Mouse (Mus musculus): ENCODE measurements around the gene Bmp2. TPM values are rescaled to one million over a fixed set of nuclear protein-coding genes. Genes with fewer than 3 reads are reported as not detected.

The Bmp2 gene
- not detected for polyA plus RNA-seq (2017; shearing (Covaris generic))

- ATAC-seq, result no peak
Observed at GRCm38 (mm10) chr2:133552031-133552841, at the start of gene Bmp2. Gene Bmp2 (plus strand): TSS chr2:133552159.

DNA sequence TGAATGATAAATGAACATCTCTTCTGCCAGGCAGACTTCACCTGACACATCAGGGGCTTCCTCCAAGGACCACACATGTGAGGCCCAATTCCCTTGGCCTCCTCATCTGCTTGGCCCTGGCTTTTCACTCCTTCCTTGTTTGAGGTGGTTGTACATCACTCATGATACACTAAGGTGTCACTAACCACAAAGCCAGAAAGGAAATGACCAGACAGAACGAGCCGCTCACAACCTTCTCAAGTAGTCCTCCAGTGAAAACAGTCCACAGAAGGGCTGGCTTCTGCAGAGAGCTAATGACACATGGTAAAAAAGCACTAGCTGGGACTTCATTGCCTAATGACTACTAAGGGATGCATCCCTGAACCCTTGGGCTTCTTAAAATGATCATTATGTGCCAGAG lies 46.3 kb upstream of the Bmp2 start:
- no peak for ATAC-seq

- ATAC-seq, result no peak
Observed at GRCm38 (mm10) chr2:133507045-133507444, 44.9 kb upstream of the Bmp2 start.

GRCm38 (mm10) chr2:133509141-133509540 lies 42.8 kb upstream of the Bmp2 start:
- no peak for ATAC-seq

GRCm38 (mm10) chr2:133511011-133511779 lies 40.8 kb upstream of the Bmp2 start:
- no peak for ATAC-seq

GRCm38 (mm10) chr2:133516331-133517046 lies 35.5 kb upstream of the Bmp2 start:
- no peak for ATAC-seq

GRCm38 (mm10) chr2:133517867-133518266 lies 34.1 kb upstream of the Bmp2 start:
- ATAC-seq, result no peak

DNA sequence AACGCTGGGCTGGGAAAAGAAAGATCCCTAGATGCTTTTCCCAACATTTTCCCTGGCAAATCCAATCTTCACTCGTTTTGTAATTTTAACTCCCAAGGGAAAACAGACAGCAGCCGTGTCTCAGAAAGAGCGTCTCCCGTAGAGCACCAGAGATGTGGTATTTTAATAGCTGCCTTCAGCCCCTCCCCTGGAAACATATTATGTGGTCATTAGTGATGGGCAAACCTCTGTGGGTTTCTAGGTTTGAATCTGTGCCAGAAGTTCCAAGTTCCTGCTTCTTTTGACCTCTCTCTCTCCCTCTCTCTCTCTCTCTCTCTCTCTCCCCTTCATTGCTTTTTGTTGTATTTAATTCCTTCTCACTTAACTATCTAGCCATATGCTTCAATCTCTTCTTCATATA lies 30.8 kb upstream of the Bmp2 start:
- no peak for ATAC-seq

- no peak for ATAC-seq
Observed at GRCm38 (mm10) chr2:133522121-133522520, 29.8 kb upstream of the Bmp2 start.

DNA sequence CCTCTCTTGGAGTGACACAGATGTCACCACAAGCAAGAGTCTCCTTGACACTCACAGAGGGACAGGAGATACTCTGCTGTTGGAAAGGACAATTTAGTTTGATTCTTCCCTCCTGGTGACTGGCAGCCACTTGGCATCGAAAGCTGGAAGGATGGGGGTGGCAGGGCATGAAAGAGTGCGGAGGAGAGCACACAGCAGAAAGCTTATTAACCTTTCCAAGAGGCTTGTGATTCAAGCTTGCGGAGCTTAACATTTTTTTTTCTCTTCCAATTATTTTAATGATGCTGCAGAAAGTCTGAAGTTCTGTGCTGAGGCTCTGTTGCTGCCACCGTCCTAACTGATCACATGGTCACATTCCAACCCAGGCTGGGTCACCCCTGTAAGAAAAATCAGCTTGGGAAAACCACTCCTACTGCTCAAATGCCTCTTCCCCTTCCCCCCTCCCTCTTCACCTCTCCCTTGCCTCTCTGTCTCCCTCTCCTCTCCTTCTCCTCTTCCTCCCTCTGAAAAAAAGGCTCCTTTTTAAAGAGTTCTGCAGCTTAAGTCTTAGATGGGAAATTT lies 26.3 kb upstream of the Bmp2 start:
- ATAC-seq, result no peak

DNA sequence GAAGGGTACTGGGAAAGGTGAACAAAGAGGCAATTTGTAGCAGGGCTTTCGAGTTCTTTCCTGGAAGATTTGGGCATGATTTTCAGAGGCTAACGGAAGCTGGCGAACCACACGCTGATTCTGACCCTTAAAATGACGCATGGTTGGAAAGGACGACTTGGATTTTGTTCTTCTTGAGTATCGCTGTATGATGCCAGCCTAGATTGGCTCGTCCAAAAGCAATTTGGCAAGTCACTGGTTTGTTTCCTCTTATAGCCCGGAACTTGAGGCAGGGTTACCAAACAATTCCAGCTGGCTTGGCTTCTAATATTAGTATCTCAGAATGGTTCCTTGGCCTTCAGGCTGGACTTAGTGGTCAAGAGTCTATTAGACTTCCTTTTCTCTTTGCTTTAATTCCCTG lies 22.6 kb upstream of the Bmp2 start:
- ATAC-seq, result no peak

GRCm38 (mm10) chr2:133533073-133533472 lies 18.9 kb upstream of the Bmp2 start:
- no peak for ATAC-seq

GRCm38 (mm10) chr2:133535481-133535880 lies 16.5 kb upstream of the Bmp2 start:
- ATAC-seq, result no peak

- ATAC-seq, result no peak
Observed at GRCm38 (mm10) chr2:133536812-133537211, 15.1 kb upstream of the Bmp2 start.

DNA sequence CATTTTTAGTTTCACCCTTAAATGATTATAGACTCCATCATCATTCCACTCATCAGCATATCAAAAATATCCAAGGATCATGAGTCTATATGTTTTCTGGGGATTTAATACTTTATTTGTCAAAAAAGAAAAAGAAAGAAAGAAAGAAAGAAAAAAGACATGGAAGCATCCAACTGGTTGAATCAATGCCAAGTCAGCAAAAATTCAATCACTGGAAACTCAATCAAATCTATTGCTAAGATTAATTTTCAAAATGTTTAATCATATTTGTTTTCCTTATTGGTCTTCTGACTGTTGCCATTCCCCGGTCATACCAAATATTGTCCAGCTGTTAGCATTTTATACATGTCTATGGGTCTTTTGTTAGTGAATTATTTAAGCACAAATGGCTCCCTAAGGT lies 11.3 kb upstream of the Bmp2 start:
- ATAC-seq, result no peak

DNA sequence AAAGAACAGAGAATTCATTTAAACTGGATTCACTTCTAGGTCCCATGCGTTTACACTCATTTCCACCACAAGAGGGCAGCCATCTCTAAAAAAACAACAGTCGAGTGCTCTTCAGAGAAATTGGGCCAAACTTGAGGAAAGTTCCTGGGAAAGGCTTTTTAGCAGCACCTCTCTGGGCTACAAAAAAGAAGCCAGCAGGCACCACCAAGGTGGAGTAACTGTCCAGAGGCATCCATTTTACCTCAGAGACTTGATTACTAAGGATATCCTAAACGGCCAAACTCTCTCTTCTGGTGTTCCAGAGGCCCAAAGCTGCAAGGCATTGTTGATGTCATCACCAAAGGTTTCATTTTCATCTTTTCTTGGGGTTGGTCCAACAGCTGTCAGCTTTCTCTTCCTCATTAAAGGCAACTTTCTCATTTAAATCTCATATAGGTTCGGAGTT lies 1.7 kb upstream of the Bmp2 start:
- ATAC-seq, result no peak

GRCm38 (mm10) chr2:133552842-133553465 lies 995 bp downstream of the Bmp2 start:
- ATAC-seq, result no peak

DNA sequence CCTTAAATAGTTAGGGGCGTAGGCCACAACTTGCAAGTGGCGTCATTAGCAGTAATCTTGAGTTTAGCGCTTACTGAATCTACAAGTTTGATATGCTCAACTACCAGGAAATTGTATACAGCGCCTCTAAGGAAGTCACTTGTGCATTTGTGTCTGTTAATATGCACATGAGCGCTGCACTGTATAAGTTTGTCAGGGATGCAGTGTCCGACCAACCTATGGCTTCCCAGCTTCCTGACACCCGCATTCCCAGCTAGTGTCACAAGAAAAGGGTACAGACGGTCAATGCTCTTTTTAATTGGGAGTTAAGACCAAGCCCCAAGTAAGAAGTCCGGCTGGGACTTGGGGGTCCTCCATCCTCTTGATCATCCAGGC lies 1.9 kb downstream of the Bmp2 start:
- ATAC-seq, result no peak

DNA sequence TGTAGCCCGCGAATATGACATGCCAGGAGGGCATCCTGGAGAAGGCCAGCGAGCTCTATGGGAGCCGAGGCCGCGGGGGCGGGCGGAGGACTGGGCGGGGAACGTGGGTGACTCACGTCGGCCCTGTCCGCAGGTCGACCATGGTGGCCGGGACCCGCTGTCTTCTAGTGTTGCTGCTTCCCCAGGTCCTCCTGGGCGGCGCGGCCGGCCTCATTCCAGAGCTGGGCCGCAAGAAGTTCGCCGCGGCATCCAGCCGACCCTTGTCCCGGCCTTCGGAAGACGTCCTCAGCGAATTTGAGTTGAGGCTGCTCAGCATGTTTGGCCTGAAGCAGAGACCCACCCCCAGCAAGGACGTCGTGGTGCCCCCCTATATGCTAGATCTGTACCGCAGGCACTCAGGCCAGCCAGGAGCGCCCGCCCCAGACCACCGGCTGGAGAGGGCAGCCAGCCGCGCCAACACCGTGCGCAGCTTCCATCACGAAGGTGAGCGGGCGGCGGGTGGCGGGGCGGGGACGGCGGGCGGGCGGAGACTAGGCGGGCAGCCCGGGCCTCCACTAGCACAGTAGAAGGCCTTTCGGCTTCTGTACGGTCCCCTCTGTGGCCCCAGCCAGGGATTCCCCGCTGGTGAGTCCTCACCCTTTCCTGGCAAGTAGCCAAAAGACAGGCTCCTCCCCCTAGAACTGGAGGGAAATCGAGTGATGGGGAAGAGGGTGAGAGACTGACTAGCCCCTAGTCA lies 2.5 kb downstream of the Bmp2 start:
- no peak for ATAC-seq

- ATAC-seq, result no peak
Observed at GRCm38 (mm10) chr2:133564248-133564886, 12.4 kb downstream of the Bmp2 start.

DNA sequence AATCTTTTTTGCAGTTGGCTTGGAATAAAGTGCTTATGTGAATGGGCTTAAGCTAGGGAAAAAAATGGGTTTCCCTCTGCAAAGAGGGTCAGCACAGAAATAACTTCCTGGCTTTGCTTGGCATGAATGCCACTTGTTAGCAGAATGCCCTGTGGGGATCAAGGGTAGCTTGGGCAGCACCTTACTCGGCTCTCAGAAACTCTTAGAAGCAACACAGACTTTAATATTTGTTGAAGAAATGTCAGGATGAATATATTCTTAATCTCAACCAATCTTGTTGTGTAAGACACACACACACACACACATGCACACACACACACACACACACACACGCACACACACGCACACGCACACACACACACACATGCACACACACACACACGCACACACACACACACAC lies 13.5 kb downstream of the Bmp2 start:
- ATAC-seq, result no peak

Measured in activated CD4-positive, CD25-positive, alpha-beta regulatory T cell, adult 4 months (primary cell).